Mouse (Mus musculus) liver, postnatal 0 days (tissue): ENCODE data around the gene Dcst2. TPM values are rescaled to one million over a fixed set of nuclear protein-coding genes. Genes with fewer than 3 reads are reported as not detected.

ENCODE experiments used
- ATAC-seq: fragments of 200-750 bp; cut with Nextera tagmentation; 2 replicates; pipeline ENCODE4 v1.8.0; 2017; ENCODE audit warnings: mild to moderate bottlenecking, moderate library complexity
- DNase-seq: peaks from one replicate; pipeline ENCODE4 v3.0.0-alpha.2; 2016
- H3K27ac ChIP-seq: fragments of 300-500 bp; sonication (generic); 2 replicates; pipeline ENCODE4 v1.5.1; 2014; ENCODE audit warnings: antibody characterized with exemption, moderate library complexity, mild to moderate bottlenecking, low read depth
- H3K27me3 ChIP-seq: fragments of 300-500 bp; sonication (generic); 2 replicates; pipeline ENCODE4 v1.6.1; 2014; ENCODE audit warnings: low read length, control low read depth, mixed read lengths; ENCODE audit not compliant: insufficient read depth
- H3K36me3 ChIP-seq: fragments of 300-500 bp; sonication (generic); replicated peaks from 2 replicates; pipeline ENCODE4 v1.6.1; 2014; ENCODE audit warnings: mild to moderate bottlenecking, control low read depth, low read length, moderate library complexity, mixed read lengths; ENCODE audit not compliant: insufficient read depth
- H3K4me1 ChIP-seq: fragments of 300-500 bp; sonication (generic); 2 replicates; pipeline ENCODE4 v1.6.1; 2014; ENCODE audit warnings: antibody characterized with exemption, mild to moderate bottlenecking, control low read depth; ENCODE audit not compliant: insufficient read depth
- H3K4me2 ChIP-seq: fragments of 300-500 bp; sonication (generic); 2 replicates; pipeline ENCODE4 v1.6.1; 2014; ENCODE audit warnings: low read depth, mild to moderate bottlenecking, low read length, moderate library complexity, mixed read lengths
- H3K4me3 ChIP-seq: fragments of 300-500 bp; sonication (generic); 2 replicates; pipeline ENCODE4 v1.5.1; 2014; ENCODE audit warnings: low read depth, low read length
- H3K9ac ChIP-seq: fragments of 300-500 bp; sonication (generic); replicated peaks from 2 replicates; pipeline ENCODE4 v1.6.1; 2014; ENCODE audit warnings: mild to moderate bottlenecking, moderate library complexity
- H3K9me3 ChIP-seq: fragments of 300-500 bp; sonication (generic); 2 replicates; pipeline ENCODE4 v1.6.1; 2016; ENCODE audit warnings: mild to moderate bottlenecking, control low read depth, low read length, mixed read lengths
- CTCF ChIP-seq: sonication (generic); IDR thresholded peaks from 2 replicates; pipeline ENCODE4 v1.5.1; 2016; ENCODE audit warnings: antibody characterized with exemption, low read depth
- EP300 ChIP-seq: IDR thresholded peaks from 2 replicates; pipeline ENCODE4 v1.6.1; 2016; ENCODE audit warnings: antibody characterized with exemption, low read depth, mild to moderate bottlenecking
- WGBS: fragments of 180-500 bp; shearing (Covaris S2); extraction: QIAGEN DNeasy Blood & Tissue Kit; methylation state at CpG from one replicate; pipeline ENCODE4 v1.1.7; 2014; ENCODE audit not compliant: insufficient replicate concordance; 5-methylcytosine and 5-hydroxymethylcytosine counted together
- polyA plus RNA-seq: library from polyadenylated mRNA; unstranded; fragments of >200 nt; fragmentation: Nextera tagmentation; extraction: Ambion mirVana; gene quantifications from 2 replicates; pipeline ENCODE4 v1.2.1, GENCODE M21; 2015

Dcst2 gene
- polyA plus RNA-seq, 1 experiment from 2014 or later: 0.05 TPM

DNA sequence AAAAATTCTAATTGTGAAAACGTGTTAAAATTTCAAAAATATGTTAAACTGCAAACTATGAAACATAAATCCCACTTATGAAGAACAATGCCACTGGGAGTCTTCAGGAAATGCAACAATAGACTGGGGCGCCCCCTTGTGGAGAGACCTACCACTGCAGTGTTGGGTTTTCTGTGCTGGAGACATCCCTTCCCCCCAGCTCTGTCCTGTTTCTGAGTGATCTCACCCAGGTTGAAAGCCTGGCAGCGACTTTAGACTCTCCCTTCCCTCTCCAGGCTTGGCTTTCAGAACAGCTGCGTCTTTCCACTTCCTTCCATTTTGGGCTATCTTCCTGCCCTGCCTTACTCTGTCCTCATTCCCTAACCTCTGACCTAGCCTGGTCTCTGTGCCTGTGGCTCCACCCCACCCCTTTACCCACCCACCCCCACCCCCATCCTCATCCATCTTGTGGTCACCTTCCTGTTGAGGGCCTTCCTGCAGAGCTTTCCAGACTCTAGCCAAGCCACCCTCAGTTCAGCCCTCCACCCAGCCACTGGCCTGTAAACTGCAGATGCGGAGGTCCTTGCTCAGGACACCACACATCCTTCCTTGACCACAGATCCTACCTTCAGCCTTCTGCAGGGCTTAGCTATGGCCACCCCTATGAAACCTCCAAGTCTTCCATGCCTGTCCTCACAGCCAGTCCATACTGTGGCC, 6.8 kb upstream of the Dcst2 start:
- no peak overlapping the region for H3K4me3 ChIP-seq
- no peaks in the 10 kb centered on the region for H3K36me3 ChIP-seq
- ATAC-seq (peak; percentile 73), DNase-seq (peak; percentile 87)
- H3K9ac ChIP-seq: no peak overlapping the region
- H3K9me3 ChIP-seq: no peaks in the 10 kb centered on the region
- no peak overlapping the region for H3K27ac ChIP-seq
- 19% methylated on average over 5 of the region's 5 CpGs for WGBS
- peaks cover 4% of the 10 kb centered on the region for H3K4me1 ChIP-seq
- TF ChIP-seq CTCF: peak; percentile 90
- no peak for TF ChIP-seq EP300
- H3K4me2 ChIP-seq: no peak overlapping the region
- peaks cover 14% of the 10 kb centered on the region; the same call in 1 of the 2 replicates for H3K27me3 ChIP-seq

DNA sequence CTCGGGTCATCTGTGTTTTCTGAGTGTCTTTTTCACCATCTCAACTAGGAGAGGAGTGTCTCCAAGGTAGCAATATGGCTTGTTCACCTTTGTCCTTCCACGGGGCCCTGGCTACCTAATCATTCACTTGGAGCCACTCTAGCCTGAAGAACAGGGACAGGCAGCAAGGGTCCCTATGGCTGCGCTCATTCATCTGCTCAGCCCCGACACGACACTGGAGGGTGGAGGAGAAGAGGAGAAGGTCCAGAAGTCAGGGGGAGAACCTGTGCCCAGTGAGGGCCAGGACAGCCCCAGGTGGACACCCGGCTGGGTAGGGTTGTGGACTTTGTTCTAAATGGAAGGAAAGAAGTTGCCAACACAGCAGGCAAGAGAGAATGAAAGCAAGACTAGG, 6.3 kb upstream of the Dcst2 start:
- 0 out of 2 replicates have a peak, but pooled peaks have one; percentile 1 for ATAC-seq
- Histone ChIP-seq H3K4me3 (no peak overlapping the region), H3K4me1 (no peaks in the 10 kb centered on the region), H3K9me3 (no peaks in the 10 kb centered on the region), H3K27me3 (peaks cover 9% of the 10 kb centered on the region; the same call in 1 of the 2 replicates), H3K9ac (no peak overlapping the region), H3K27ac (no peak overlapping the region), H3K36me3 (no peaks in the 10 kb centered on the region), H3K4me2 (no peak overlapping the region)
- WGBS: 60% methylated on average over 6 of the region's 6 CpGs
- no peak for TF ChIP-seq CTCF
- TF ChIP-seq EP300: no peak
- DNase-seq: no peak

DNA sequence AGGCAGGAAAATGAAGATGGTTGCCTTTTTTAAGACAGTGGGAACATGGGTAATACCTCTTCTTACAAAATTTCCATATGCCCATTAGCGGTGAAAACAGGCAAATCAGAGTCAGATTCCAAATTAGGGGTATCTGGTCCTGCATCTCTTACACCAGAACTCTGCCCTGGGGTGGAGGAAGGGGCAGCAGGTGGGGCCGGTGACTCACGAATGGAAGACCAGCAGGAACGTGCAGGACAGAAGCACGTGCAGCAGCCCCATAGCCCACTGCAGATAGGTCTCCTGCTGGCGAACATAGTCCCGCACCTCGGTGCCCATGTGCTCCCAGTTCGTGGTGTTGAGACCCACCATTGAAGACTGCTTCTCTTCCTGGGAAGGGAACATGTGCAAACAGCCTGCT, 5.7 kb upstream of the Dcst2 start:
- Histone ChIP-seq H3K36me3 (no peaks in the 10 kb centered on the region), H3K27ac (no peak overlapping the region), H3K4me3 (no peak overlapping the region), H3K4me2 (no peak overlapping the region), H3K9ac (no peak overlapping the region), H3K9me3 (no peaks in the 10 kb centered on the region), H3K27me3 (peaks cover 5% of the 10 kb centered on the region; the same call in 1 of the 2 replicates), H3K4me1 (no peaks in the 10 kb centered on the region)
- DNase-seq: no peak
- 55% methylated on average over 9 of the region's 9 CpGs for WGBS
- ATAC-seq: no peak
- TF ChIP-seq EP300 (no peak), CTCF (no peak)

DNA sequence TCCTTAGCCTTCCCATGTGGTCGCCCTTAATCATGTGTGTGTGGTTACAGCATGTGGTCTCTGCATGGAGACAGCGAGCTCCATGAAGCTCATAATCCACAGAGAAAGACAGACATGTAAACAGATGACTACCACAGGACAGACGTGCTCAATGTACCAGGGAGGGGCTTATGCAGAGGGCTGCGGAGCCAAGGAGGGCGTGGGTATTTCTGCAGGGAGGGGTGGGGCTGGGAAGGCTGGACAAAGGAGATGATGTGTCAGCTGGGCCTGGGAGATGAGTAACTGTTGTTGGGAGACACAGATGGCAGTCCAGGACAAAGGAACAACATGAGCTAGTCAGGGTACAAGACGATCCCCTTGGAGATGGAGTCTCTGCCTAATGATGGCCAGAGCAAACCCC, 2.1 kb upstream of the Dcst2 start:
- H3K4me3 ChIP-seq: no peak overlapping the region
- no peaks in the 10 kb centered on the region for H3K36me3 ChIP-seq
- no peaks in the 10 kb centered on the region for H3K4me1 ChIP-seq
- H3K9me3 ChIP-seq: no peaks in the 10 kb centered on the region
- no peak overlapping the region for H3K4me2 ChIP-seq
- no peak overlapping the region for H3K9ac ChIP-seq
- no peak overlapping the region for H3K27ac ChIP-seq
- DNase-seq (no peak), ATAC-seq (no peak)
- H3K27me3 ChIP-seq: no peaks in the 10 kb centered on the region
- TF ChIP-seq EP300 (no peak), CTCF (no peak)
- 73% methylated on average over 6 of the region's 6 CpGs for WGBS

DNA sequence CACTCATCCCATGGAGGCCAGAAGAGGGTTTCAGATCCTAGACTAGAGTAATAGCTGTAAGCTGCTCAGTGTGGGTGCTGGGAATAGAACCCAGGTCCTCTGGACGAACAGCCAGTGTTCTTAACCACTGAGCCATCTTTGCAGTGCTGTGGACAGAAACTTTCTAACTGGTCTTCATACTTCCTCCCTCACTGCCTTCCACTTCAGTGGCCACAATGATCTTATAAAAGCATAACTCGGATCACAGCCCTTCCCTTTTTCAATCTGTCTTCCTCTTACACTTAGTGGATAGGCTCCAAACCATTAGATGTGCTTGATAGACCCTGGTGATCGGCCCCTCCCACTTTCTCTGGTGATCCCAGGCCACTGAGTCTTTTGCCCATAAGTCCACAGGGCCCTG, 1.5 kb upstream of the Dcst2 start:
- Histone ChIP-seq H3K4me1 (no peaks in the 10 kb centered on the region), H3K27ac (no peak overlapping the region), H3K4me2 (no peak overlapping the region), H3K9ac (no peak overlapping the region), H3K4me3 (no peak overlapping the region), H3K9me3 (no peaks in the 10 kb centered on the region), H3K27me3 (no peaks in the 10 kb centered on the region), H3K36me3 (no peaks in the 10 kb centered on the region)
- TF ChIP-seq CTCF: no peak
- TF ChIP-seq EP300: no peak
- no peak for DNase-seq
- 42% methylated on average over 3 of the region's 3 CpGs for WGBS
- no peak for ATAC-seq

DNA sequence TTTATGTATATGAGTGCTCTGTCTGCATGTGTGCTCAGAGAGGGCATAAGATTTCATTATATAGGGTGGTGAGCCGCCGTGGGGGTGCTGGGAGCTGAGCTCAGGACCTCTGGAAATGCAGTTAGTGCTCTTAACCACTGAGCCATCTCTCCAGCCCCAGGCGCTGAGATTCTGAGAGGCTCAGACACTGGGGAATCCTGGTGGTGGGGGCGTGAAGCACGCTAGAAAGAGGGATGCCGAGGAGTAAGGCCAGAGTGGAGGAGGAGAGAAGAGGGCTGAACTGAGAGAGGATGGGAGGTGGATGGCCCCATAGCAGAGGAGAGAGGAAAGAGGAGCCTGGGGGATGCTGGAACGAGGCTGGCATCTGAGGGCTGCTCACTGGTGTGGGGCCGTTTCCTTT, 2.9 kb downstream of the Dcst2 start:
- no peak overlapping the region for H3K4me2 ChIP-seq
- ATAC-seq (no peak), DNase-seq (no peak)
- no peaks in the 10 kb centered on the region for H3K36me3 ChIP-seq
- H3K4me3 ChIP-seq: no peak overlapping the region
- no peak overlapping the region for H3K9ac ChIP-seq
- TF ChIP-seq CTCF (no peak), EP300 (no peak)
- WGBS: 74% methylated on average over 8 of the region's 8 CpGs
- no peaks in the 10 kb centered on the region for H3K9me3 ChIP-seq
- no peaks in the 10 kb centered on the region for H3K27me3 ChIP-seq
- H3K4me1 ChIP-seq: no peaks in the 10 kb centered on the region
- H3K27ac ChIP-seq: no peak overlapping the region
